Mouse (Mus musculus): Measurements from ENCODE around the gene Caps2.
A peak's percentile ranks its signal among the peaks of the same experiment; 100 is the strongest.
"Not testable (repeated sequence)": the region's sequence is repeated elsewhere in the genome, so short reads cannot be mapped to it uniquely, and the experiment has no call there.

Gene Caps2

GRCm38 (mm10) chr10:112163168-112163766, at the start of gene Caps2:
Gene Caps2, plus strand, starts transcription at chr10:112163621.
- DNase-seq = peak; percentile 10 to 17

DNA sequence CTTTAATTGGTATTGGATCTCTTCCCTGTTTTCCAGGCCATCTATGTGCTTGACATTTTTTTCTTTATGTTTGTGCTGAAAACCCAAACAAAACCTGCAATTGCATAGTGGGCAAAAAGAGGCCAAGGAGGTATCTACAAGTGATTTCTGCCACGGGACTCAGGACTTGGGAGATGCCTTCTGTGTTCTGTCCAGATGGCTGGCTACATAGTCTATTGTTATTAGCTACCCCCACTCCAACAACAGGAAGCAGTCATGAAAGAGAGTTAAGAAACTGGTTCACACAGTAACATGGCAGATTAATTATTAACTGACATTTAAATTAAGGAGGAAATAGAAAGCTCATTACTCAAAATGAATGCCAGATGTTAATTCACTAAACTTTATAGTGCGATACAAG, 38.3 kb upstream of the Caps2 start:
- not testable (repeated sequence) for DNase-seq

DNA sequence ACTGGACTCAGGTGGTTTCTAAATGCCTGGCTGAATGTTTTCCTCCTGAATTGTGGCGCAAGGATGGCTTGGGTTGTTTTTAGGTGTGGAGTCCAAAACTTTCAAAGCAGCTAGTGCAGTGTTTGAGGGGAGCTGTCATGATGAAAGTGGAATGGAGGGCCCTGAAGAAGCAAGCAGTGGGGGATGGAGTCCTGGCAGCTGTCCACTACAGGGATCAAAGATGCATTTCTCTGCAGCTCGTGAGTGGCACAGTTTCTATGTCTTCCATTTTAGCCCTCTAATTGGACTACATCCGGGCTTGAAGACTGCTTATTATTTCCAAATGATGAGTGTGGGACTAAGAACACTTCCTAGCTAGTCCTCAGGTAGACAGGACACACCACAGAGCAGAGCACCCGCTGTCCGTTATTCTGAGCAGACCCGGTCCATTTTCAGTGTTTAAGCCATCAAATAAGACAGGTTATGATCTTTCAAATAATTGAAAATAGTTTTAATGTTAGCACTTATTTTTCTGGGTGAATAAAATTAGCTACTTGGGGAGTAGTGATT, 35.7 kb upstream of the Caps2 start:
- DNase-seq = not testable (repeated sequence)

DNA sequence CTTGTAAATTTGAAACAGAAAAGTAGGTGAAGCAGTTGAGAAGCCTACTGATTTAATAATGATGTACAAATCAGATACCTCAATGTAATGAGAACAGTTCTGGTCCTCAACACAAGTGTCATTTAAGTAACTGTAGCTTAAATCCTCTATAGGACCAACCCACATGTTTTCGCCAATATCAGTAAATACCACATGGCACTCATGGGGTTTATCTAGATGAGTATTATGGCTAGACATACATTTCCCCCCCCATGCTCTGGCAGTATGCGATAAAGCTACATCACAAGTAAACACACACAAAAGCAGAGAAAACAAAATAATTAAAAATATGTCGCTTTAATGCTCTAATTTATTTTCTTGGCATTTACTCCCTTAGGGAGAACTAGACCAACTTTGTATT, 31.2 kb upstream of the Caps2 start:
- no peak for DNase-seq

GRCm38 (mm10) chr10:112138050-112138870, 25.2 kb upstream of the Caps2 start:
- DNase-seq = peak; percentile 8 to 17

DNA sequence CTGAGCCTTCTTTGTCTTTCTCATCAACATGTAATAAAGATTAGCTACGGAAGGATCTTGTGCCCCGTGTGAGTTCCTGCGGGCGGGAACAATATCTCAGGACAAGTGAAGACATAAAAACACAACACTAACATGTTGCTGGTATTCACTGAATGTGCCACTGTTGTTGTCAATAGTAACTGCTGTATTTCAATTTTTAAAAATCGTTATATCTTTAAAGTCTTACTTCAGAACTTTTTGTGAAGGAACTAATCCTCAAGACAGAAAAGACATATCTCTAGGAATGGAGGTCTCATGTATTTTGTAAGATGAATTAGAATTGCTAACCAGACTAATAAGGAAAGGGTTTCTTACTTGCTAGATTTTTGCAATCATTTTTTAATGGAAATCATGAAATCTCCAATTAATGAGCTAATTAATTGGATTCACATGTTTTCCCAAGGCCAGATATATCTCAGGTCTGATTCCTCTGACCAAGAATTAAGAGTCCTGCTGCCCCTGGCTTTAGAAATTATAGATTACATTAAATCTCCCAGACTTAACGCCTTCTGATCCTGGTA, 24.5 kb upstream of the Caps2 start:
- DNase-seq = no peak

DNA sequence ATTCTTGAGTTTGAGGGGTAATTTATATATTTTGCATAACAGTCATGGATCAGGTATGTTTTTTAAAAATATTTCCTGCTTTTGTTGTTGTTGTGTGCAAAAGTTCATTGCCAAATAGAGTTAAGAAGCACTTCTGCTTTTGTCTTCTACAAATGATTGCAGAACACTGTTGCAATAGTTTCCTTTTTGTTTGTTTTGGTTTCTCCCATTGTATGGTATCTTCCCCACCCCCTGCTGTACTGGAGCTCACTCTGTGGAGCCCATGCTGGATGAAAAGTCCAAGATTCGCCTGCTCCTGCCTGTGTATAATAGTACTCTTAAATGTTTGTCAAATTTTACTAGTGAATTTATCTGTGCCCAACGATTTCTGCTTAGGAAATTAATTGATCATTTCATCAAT, 23.6 kb upstream of the Caps2 start:
- DNase-seq = no peak

- DNase-seq = peak; percentile 67 to 76
These were observed 3.4 kb upstream of the Caps2 start, which contains the start of gene Glipr1l3 for GRCm38 (mm10) chr10:112159882-112160560. Gene Glipr1l3, minus strand, starts transcription at chr10:112160327.

DNA sequence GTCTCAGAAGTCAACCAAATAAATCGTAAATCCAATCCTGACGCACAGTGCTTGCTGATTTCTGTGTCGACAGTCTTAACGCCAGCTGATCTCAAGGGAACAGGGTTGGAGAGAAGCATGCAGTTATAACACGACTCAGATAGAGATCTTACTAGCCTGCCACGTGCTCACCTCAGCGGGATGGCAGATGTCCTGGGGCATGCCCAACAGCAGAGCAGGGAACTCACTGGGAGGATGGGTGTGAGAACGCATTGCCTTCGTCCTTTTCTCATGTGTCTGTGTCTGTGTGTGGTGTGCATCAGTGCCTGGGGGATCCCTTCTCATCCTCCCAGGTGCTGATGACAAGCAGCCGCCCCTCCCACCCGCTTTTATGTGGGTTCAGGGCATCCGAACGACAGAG, 13.6 kb downstream of the Caps2 start:
- DNase-seq = not testable (repeated sequence)

DNA sequence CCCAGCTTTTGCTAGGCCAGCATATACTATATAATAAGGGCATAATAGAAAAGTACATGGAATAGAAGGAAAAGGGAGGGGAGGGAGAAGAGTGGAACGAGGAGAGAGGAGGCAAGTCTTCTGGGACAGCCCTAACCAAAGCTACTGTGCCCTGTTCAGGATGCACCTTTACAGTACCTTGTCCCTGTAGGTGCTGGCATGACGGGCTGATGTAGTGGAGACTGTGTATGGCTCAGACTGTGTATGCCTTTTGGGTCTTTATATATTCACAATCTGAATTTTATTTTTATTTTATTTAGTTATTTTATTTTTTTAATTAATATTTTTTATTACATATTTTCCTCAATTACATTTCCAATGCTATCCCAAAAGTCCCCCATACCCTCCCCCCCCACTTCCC, 30.5 kb downstream of the Caps2 start:
- DNase-seq = not testable (repeated sequence)

DNA sequence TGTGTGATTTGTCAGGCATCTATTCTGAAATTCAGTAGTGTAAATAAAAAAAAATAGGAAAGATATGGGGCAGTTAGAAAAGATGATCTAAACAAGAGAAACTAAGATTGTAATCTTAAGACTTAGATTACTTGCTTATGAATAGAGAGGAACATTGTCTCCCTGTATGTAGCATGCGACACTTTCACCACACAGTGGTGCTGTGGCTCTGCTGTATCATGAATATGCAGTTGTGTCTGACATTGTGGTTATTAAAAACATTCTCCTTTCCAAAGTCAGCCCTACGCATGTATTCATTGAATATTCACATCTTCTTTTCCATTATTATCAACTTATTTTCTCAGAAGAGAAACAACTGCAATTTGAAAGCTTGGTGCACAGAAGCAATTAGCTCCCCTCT, 40.0 kb downstream of the Caps2 start:
- no peak for DNase-seq

DNA sequence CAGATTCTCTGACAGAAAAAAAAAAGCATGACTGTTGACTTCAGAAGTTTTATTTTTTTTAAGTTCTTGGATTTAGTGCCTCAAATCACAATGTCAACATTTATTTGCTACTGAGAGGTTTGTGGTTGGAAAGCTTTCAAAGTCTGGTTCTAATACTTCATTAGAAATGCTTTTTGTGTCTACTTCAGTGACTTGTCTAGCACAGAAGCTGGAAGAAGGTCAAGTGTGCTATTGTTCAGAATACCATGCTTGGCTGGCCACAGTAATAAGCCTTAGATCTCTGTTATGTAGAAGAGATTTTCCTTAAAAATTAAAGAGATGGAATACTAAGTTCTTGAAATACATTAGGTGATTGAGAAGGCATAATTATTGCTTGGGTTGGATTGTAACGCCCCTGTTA, 63.7 kb downstream of the Caps2 start:
- no peak for DNase-seq

- peak in 1 of 2 experiments; percentile 6 for DNase-seq
These were observed 65.8 kb downstream of the Caps2 start for GRCm38 (mm10) chr10:112229091-112229843.

DNA sequence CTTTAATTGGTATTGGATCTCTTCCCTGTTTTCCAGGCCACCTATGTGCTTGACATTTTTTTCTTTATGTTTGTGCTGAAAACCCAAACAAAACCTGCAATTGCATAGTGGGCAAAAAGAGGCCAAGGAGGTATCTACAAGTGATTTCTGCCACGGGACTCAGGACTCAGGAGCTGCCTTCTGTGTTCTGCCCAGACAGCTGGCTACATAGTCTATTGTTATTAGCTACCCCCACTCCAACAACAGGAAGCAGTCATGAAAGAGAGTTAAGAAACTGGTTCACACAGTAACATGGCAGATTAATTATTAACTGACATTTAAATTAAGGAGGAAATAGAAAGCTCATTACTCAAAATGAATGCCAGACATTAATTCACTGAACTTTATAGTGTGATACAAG, 69.3 kb downstream of the Caps2 start:
- not testable (repeated sequence) for DNase-seq

DNA sequence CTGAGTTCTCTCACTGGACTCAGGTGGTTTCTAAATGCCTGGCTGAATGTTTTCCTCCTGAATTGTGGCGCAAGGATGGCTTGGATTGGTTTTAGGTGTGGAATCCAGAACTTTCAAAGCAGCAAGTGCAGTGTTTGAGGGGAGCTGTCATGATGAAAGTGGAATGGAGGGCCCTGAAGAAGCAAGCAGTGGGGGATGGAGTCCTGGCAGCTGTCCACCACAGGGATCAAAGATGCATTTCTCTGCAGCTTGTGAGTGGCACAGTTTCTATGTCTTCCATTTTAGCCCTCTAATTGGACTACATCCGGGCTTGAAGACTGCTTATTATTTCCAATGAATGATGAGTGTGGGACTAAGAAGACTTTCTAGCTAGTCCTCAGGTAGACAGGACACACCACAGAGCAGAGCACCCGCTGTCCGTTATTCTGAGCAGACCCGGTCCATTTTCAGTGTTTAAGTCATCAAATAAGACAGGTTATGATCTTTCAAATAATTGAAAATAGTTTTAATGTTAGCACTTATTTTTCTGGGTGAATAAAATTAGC, 72.0 kb downstream of the Caps2 start:
- not testable (repeated sequence) for DNase-seq

DNA sequence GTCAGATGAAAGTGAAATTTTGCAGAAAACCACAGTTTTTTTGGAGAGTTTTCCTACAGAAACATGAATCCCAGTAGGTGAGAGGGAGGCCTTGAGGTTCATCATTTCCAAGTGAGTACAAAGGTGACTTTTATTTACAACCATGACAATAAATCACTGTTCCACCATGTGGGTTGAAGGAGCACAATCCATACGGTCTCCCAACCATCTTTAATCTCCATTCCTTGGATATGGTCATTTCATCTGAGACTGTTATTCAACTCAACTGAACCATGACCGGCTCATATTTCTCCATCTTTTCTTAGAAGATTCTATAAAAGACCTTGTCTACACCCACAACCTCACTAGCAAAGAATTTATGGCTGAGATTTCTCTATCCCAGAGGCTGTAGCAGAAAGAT, 84.9 kb downstream of the Caps2 start:
- DNase-seq = no peak

- DNase-seq = no peak
These were observed 100.0 kb downstream of the Caps2 start for GRCm38 (mm10) chr10:112263467-112263866.
